Mouse (Mus musculus): ENCODE measurements around the gene Tcf3.

DNA sequence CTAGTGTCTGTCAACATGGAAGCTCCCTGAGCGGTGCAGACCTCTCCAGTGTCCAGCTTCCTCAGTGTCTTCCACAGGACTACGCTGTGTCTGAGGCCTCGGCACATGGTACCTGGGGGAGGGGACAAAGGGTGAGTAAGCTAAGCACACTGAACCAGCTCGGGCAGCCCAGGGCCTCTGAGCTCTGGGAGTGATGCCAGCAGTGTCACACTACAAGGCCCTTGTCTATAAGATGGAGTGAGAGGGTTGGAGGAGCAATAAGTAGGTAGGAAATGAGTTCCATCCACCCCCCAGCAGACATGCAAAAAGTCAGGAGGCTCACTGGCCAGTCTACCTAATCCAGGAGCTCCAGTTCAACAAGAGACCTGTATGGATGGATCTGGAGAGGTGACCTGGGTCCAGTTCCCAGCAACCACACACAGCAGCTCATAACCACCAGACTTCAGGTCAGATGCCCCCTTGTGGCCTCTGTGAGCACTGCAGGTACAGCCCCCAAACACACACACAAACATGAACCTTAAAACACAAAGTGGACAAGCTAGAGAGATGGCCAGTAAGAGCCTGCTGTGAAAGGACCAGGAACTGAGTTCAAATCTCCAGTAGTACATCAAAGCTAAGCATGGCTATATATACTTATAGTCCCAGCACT, 30.3 kb downstream of the Tcf3 start:
- TF ChIP-seq CTCF (IDR thresholded peaks at IDR 0.05; ENCODE audit: borderline replicate concordance, control insufficient read depth, extremely low read depth, insufficient read depth, low read length, poor library complexity) (peak; percentile 63; the same call in 1 of the 2 replicates), POLR2A (IDR thresholded peaks at IDR 0.05; ENCODE audit: control insufficient read depth, extremely low read depth, insufficient read depth, low read length, poor library complexity) (no peak)

Measured in thymus, adult 2 months (tissue).